Comparison of ENCODE assay signal across 23 mouse cellular contexts in genomic region chr15:100449495-100449894, GRCm38 (mm10). TPM values are rescaled to one million over a fixed set of nuclear protein-coding genes. Genes with fewer than 3 reads are reported as not detected.
"Had no signal": no experiment of that assay in that cellular context is flagged by ENCODE, and none has a peak within 500 bp of the region (broad histone marks: within the 10 kb centered on the region; RNA-seq: fewer than 3 reads in every experiment).

No protein-coding gene starts in this region.

- H3K27me3 ChIP-seq: limb, embryonic 15.5 days; midbrain, embryonic 12.5 days had no signal

- H3K36me3 ChIP-seq: limb, embryonic 12.5 days; limb, embryonic 15.5 days; midbrain, embryonic 12.5 days had no signal

- DNase-seq: kidney, adult 11 months; kidney, adult 8-10 months; kidney, postnatal 14 days; kidney, postnatal 4 days; left cerebral cortex, postnatal 4 days; liver, postnatal 0 days; lung, embryonic 14.5 days; lung, postnatal 36 days; retina, postnatal 1 day; right cerebral cortex, postnatal 25 days; spleen, adult 18-20 months; thymus, adult 2 months; thymus, postnatal 25 days had no signal

- H3K4me1 ChIP-seq: midbrain, embryonic 12.5 days had no signal

- ATAC-seq: liver, postnatal 0 days; lung, postnatal 0 days; midbrain, embryonic 16.5 days had no signal

- H3K9me3 ChIP-seq: limb, embryonic 12.5 days; limb, embryonic 15.5 days; midbrain, embryonic 12.5 days had no signal

- H3K4me3 ChIP-seq: limb, embryonic 12.5 days; limb, embryonic 15.5 days; midbrain, embryonic 12.5 days had no signal

- H3K27ac ChIP-seq: limb, embryonic 12.5 days; limb, embryonic 15.5 days; liver, embryonic 14.5 days; midbrain, embryonic 12.5 days had no signal

RNA-seq across cellular contexts. Expression of gene Gm5475, which starts 27.5 kb away (rescaled TPM):
- total RNA-seq: layer of hippocampus, adult 18-20 months; layer of hippocampus, postnatal 14 days; left cerebral cortex, postnatal 4 days; megakaryocyte, adult 5-6 weeks had no signal
- polyA plus RNA-seq: lung, embryonic 14.5 days; neural tube, embryonic 14.5 days had no signal
